Mouse (Mus musculus) layer of hippocampus, adult 9-11 months (tissue): ENCODE results near the gene R3hdm2.
A peak's percentile ranks its signal among the peaks of the same experiment; 100 is the strongest.

Source experiments
- DNase-seq: peaks from one replicate; pipeline ENCODE4 v3.0.0; 2022

Gene R3hdm2

DNA sequence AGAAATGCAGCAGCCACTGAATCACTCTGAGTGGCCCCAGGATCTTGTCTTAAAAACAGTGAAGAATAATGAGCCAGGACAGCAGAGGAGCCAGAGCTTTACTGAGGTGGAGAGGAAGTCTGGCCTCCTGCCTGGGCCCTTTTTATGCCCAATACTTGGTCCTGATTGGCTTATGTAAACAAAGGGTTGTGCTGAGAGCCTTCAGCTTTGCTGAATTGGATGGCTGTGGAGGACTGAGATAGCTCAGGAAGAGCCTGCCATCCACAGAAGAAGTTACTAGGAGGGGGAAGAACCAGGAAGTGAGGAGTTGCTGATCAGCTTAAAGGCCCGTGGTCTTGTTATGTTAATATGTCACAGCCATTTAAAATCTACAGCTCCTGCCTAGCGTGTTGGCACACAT lies 46.5 kb downstream of the R3hdm2 start:
- no peak for DNase-seq

DNA sequence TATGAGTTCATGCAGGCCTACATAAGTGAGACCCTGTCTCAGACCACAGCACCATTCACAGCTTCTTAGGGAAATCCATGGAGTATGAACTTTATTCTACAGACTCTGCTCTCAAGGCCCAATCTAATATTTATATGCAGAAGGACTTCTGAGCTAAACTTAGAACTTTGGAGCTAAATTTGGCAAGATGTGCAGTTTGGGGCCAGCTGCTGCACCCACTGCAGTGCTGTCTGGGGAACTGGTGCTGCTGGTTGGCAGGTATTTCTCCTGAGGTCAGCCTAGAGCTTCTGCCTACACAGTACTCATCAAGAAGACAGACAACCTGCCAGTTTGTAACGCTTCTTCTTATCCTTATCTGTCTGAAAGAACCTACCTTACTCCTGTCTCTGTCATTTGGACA lies 47.0 kb downstream of the R3hdm2 start:
- DNase-seq: no peak

DNA sequence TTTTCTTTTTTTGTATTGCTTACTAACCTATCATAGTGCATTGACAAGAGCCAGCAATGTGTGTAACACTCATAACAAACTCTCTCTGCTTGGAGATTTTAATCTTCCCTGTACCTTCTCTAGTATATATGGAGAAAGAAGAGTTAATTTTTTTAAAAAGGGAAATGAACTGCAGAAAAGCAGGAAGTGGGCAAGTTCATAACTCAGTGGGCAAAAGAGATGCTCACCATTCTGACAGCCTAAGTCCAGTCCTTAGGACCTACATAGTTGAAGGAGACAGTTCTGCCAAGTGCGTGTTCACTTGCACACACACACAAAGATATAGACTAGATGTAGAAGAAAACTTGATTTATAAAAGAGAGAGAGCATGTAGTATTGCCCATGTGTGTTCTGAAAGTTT lies 47.9 kb downstream of the R3hdm2 start:
- DNase-seq: no peak

DNA sequence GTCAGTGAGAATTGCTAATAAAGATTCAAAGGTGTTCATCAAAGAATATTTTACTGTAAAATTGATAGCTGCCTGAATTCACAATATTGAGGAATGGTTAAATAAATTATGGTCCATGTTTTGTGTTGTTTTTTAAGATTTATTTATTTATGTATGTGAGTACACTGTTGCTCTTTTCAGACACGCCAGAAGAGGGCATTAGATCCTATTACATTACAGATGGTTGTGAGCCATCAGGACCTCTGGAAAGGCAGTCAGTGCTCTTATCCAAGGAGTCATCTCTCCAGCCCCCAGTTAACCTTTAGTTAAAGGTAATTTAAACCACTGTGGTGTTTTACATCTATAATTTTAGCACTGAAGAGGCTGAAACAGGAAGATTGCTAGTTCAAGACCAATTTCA lies 49.4 kb downstream of the R3hdm2 start:
- no peak for DNase-seq

DNA sequence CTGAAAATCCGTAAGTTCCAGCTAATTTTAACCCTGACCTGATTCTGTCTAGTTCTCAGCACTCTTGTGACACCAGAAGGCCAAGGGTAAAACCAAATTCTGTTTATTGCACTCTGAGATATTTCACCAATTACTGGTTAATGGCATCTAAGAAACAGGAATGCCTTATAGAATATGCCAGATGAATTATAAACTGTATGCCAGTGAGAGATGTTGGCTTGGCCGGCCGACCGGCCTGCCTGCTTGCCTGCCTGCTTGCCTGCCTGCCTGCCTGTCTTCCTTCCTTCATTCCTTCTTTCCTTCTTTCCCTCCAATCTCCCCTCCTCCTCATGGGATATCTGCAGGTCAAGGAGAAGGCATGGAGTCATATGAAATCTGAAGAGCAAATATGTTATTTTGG lies 52.3 kb downstream of the R3hdm2 start:
- DNase-seq: no peak

DNA sequence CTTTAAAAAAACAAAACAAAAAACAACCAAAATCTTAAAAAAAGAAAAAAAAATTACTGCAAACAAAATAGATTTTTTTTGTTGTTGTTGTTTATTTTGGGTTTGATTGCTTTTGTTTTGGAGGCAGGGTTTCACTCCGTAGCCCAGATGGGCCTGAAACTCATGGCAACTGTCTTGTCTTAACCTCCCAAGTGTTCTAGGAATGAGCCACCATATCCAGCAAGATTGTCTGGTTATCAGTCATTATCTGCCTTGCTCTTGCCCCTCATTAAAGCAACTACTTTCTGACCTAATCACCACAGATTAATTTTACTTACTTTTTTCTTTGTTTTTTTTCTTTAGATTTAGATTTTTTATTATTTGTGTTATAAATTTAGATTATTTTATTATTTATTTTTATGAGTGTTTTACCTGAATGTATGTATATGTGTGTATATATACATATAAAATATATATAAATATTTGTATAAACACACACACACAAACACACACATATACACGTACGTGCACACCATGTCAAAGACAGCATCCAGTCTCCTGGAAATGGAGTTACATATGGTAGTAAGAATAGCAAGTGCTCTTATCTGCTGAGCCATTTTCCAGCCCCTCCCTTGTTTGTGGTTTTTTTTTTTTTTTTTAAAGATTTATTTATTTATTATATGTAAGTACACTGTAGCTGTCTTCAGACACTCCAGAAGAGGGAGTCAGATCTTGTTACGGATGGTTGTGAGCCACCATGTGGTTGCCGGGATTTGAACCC lies 57.4 kb downstream of the R3hdm2 start:
- DNase-seq: no peak

DNA sequence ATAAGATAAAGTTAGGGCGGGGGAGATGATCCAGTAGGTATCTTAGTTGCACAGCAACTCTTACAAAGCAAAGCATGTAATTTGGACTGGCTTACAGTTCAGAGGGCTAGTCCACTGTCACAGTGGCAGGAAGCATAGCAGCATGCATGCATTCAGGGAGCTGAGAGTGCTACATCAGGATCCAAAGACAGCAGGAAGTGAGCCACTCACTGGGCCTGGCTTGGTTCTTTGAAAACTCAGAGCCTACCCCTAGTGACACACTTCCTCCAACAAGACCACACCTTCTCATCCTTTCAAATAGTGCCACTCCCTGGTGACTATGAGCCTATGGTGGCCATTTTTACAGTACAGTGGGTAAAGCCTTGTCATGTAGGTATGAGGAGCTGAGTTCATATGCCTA lies 73.6 kb downstream of the R3hdm2 start:
- no peak for DNase-seq

DNA sequence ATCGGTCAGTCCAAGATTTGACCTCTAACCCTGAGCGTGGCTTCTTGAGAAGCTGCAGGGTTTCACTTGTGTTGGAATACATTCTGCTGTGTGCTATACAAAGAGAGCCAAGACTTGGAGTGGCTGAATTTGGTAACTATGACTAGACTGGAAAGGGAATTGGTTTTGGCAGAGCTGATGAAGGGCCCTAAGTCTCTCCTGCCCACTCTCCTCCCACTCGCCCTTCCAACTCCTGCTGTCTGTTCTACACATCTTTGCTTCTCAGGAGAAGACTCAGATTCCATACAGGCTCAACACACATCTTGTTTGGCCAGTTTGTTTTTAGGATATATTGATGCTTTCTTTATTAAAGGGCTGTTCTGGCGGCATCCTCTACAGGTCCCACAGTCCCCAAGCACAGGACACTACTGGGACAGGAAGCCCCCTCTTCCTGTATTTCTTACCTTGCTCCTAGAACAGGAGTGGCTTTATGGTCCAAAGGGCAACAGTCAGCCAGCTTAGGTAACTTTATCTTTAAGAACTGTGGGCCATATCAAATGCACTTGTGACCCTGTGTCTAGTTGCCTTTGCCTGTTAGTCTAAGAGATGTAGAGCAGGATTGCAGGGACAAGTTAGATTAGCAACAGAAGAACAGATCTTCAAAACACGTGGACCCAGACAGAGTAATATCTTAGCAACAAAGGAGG lies 82.4 kb downstream of the R3hdm2 start:
- DNase-seq: peak; percentile 56

DNA sequence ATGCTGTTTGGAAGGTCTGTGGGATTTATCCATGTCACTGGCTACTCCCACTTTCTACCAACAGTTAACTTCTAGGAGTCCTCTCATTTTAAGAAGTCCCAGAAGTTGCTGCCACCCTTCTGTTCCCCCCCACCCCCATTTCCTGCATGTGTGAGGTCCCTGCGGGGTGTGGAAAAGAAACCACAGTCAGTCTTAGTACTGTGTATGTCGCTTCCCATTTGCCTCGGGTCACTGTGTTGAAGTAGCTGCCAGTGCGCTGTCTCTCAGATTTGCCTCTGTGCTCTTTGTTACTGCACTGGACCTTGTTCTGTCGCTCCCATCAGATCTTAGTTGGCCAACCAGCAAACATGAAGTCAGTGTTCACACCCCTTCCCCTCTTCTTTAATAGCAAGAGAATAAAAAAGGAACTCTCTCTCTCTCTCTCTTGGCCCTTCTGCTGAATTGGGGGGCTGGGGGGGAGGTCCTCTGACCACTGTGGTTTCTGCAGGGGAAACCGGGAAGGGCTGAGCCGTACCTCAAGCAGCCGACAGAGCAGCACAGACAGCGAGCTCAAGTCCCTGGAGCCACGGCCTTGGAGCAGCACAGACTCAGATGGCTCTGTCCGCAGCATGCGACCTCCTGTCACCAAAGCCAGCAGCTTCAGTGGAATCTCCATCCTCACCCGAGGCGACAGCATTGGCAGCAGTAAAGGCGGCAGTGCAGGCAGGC lies 91.3 kb downstream of the R3hdm2 start:
- no peak for DNase-seq

DNA sequence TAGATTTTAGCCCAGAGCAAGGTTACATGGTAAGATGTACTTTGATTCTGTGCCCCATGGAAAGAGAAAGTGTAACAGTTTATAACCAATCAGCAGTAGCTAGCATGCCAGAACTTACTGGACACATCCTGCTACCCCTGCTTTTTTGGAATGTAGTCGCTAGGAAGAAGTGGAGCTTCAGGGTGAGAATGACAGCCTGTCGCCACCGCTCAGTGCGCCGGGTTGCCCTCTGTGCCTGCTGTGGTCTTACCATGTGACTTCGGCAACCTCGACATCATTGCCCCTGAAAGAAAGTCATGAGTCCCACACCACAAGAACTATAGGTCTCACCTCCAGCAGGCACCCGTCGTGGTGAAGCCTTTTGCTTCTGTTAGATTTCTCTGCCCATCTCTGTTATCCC lies 92.6 kb downstream of the R3hdm2 start:
- no peak for DNase-seq

DNA sequence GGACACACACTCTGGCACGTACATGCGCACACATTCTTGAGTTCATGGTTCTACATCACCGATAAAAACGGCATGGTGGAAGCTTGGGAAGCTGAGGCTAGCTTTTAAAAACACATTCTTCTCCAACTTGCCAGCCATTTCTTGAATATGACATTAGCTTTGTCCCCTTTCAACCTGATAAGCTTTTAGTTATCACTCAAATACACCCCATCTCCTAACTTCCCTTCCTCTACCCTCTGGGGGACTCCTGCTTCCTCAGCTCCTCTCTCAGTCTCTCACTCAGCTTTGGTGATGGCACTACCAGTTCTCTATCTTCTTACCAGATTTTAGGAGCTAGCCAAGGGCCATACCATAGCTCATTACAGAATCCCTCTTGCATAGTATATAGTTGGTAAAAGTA lies 95.0 kb downstream of the R3hdm2 start:
- no peak for DNase-seq

DNA sequence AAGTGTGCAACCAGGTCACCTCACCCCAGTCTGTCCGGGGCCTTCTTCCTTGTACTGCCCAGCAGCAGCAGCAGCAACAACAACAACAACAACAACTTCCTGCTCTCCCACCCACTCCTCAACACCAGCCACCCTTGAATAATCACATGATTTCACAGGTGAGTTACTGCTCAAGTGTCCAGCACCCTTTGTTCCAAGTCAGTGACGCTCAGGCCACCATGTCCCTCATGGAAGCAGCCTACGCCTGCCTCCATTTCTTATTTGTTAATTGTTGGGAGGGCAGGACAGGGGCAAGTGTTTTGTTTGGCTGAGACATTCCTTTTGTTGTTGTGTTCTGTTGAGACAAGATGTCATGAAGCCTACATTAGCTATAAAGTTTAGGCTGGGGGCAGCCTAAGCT lies 96.4 kb downstream of the R3hdm2 start:
- no peak for DNase-seq

DNA sequence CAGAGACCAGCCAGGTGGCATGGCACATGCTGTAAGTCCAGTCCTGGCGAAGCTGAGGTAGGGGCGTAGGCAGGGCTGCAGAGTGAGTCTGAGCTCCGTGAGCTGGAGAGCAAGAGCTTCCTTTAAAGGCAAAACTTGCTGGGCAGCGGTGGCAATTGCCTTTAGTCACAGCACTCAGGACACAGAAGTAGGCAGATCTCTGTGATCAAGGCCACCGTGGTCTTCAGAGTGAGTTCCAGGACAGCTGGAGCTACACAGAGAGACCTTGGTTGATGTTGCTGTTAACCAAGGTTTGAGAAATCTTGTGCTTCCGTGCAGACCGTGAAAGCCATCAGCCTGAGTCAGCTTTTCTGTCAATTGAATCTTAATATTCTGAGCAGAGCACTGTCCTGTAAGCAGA lies 97.2 kb downstream of the R3hdm2 start:
- no peak for DNase-seq

DNA sequence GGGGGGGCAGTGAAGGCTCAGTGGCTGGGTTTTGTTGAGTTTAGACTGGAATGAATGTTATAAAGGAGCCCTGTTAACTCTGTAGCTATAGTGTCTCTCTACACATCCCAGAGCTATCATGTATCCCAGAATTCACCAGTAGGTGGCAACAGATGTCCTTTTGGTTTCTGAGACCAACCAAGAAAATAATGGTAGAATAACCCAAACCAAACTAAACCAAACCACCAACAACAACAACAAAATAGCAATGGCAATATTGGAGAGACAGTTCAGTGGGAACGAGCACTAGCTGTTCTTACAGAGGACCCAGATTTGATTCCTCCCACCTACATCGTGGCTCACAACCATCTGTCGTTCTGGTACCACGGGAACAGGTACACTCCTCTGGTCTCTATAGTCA lies 99.0 kb downstream of the R3hdm2 start:
- DNase-seq: peak; percentile 57

DNA sequence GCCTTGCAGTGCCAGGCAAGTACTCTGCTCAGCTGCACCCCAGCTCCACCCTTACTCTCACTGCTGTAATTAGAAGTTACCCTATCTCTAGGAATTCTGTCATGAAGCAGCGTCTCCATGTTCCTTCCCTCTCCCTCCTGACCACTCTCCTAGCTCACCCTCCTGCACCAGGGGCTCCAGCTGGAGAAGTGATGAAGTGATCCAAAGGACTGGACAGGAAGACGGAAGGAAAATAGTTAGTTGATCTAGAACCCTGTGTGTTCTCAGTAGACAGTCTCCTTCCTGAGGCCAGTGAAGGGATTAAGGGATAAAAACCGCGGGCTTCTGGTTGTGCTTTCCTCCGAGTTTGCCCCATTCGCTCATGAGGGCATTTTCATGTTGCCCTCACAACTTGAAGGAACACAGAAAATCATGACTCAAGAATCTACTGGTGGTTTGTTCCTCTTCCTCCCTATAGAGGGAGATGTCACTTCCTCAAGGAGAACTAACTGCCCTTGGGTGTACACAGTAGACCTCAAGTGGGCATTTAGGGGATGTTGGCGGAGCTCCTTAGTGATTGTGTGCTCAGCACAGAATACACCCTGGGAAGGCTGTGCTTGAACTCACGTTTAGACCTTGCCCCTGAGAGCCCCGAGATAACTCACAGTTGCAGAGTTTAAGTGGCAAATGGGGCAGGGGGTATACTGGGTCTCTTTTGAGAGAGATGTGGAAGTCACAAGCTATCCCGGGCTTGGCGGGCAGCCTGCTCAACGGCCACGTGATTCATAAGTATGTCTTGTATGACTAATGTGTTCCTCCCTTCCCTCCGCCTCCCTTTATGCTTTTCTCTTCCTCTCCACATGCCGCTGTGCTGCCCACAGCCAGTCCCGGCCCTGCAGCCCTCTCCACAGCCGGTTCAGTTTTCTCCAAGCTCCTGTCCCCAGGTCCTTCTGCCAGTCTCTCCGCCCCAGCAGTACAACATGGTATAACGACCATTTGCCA lies 101.0 kb downstream of the R3hdm2 start:
- DNase-seq: peak; percentile 79

DNA sequence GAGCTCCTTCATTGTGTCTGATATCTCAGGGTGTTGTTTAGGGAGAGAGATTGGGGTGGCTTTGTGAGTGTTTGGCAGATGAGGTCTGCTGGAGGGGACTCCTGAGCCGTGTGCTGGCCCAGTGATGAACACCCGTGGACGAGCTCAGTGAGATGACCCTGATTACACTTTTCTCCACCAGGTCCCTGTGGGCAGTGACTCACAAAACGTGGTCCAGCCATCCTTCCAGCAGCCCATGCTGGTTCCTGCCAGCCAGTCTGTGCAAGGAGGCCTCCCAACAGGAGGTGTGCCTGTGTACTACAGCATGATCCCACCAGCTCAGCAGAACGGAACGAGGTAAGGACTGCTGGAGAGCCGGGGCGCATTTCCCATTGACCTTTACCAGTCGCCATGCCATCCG lies 105.1 kb downstream of the R3hdm2 start:
- DNase-seq: no peak

DNA sequence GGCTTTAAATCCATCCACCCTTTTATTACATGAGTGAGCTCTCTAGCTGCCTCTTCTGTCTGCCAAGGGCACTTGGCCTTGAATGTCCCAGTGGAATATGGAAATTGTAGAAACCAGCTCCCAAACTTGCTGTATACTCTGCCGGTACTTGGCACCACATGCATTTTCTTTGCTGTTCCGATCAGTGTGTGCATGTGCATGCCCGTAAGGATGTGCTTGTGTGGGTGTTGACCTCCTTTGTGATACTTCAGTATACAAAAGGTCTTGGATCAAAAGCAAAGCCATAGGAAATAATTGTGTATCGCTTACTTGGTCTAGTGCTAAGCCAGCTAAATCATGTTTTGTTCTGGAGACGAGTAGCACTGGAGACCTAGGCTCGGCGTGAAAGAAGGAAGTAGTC lies 108.7 kb downstream of the R3hdm2 start:
- DNase-seq: no peak

DNA sequence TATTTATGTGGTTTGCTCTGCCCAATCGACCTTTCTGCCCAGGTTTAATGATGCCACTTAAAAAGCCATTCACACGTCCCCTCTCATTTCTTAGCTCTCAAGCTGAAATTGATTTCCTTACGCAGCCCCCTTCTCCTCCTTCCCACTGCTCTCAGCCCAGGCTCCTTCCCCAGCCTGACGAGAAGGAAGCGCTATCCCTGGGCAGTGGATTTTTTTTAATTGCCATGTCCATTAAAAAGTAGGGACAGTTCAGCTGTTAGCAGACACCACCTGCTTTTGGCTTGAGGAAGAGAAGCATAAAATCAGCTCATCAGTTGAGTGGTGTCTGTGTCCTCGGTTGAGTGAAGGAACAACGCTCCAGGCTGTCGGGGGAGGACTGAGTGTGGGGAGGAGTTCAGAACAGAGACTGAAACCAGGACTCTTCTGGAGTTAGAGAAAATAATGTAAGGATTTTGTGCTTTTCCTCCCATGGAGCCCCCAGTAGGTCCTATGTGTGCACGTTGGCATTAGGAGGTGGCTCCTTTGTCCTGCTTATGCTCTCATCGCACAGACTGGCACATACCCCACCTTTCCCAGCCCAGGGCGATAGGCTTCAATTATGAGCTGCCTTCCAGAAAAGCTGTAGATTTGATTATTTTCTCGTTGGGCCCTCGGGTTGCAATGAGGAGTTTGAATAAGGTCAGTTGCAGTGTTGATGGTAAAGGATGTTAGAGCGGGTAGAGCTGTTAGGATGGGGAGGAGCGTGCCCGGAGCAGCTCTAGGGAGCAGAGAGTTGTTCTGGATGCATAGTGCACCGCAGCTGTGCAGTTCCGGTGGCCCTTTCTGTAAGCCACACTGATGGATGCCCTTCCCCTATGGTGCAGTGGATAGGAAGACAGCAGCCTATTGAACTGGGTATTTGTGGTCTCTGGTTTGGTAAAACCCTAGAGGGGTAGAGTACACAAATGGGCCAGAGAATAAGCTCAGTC lies 110.3 kb downstream of the R3hdm2 start:
- DNase-seq: no peak

DNA sequence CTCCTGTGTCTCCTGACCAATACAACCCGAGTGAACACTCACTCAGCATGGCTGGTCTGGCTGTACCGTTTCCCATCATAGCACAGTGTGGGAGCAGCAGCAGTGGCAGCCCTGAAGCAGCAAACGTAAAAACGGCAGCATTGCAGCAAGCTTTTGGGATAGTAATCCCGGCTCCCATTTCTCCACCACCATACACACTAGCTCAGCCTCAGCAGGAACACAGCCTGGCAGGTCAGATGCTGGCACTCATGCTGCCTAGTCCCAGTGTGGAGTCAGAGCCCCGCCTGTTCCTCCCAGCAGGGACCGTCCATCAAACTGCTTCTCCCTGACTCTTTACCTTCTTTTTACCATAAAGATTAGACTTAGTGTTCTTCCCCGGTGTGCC lies 111.0 kb downstream of the R3hdm2 start:
- no peak for DNase-seq

DNA sequence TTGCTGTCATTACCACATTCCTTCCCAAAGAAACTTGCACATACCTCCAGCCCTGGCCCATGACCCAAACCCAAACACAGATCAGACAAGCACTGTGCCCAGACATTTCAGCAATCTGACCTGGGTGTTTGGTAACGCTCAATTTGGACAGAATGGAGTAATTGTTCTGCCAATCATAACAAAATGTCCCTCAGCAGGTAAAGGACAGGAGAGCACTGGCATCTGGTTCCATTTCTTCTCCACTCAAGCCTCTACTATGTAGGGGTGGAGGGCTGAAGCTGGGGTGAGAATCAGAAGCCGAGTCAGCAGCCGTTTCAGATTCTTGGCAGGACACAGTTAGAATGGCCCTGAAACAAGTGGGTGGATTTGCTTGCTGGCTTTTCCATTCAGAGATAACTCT lies 112.0 kb downstream of the R3hdm2 start:
- no peak for DNase-seq

DNA sequence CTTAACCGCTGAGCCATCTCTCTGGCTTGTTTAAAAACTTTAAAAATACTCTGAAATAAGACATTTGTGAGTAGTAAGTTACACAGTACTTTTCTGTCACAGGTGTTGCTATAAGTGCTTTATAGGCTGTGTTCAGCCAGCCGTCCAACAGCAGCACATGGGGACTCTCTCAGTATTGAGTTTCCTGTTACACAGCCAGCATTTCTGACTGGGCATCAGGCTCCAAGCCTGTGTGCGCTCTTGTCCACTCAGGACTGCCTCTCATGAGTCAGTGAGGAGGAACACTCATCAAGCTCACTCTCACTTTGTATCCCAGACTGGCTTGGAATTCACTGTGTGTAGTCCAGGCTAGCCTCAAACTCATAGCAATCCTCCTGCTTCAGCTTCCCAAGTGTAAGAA lies 116.0 kb downstream of the R3hdm2 start:
- DNase-seq: no peak

DNA sequence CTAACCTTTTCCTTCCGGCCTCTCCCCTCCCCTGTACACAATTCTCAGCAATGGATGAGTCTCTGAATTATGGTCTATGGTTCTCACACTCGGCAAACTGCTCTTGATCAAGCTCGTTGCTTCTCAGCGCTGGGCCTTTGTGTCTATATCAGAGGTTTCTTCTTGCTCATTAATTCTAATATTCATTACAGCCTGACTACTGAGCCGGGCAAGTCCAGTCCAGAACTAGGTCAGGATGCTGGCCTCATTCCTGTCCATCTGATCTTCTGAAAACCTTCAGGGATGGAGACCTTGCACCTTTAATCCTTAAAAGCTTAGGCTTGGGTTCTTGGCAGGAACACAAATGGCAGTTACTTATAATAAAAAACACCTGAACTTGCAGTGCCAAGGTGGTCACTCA lies 119.4 kb downstream of the R3hdm2 start:
- no peak for DNase-seq
